Mouse (Mus musculus): ENCODE results near the gene Tmem150c. TPM values are rescaled to one million over a fixed set of nuclear protein-coding genes. Genes with fewer than 3 reads are reported as not detected.

Tmem150c gene
- polyA plus RNA-seq, 2 experiments = 0.24 to 0.37 TPM

- no peaks in the 10 kb centered on the region for H3K36me3 ChIP-seq (replicated peaks; ENCODE audit: control insufficient read depth, insufficient read depth, low read depth)
- no peak overlapping the region for H3K4me2 ChIP-seq (ENCODE audit: low read depth)
- TF ChIP-seq EP300 (IDR thresholded peaks at IDR 0.05; ENCODE audit: low read depth) = no peak
- TF ChIP-seq CTCF (IDR thresholded peaks at IDR 0.05; ENCODE audit: low read depth) = no peak
These were observed 38.9 kb downstream of the Tmem150c start for GRCm38 (mm10) chr5:100120711-100121141.

DNA sequence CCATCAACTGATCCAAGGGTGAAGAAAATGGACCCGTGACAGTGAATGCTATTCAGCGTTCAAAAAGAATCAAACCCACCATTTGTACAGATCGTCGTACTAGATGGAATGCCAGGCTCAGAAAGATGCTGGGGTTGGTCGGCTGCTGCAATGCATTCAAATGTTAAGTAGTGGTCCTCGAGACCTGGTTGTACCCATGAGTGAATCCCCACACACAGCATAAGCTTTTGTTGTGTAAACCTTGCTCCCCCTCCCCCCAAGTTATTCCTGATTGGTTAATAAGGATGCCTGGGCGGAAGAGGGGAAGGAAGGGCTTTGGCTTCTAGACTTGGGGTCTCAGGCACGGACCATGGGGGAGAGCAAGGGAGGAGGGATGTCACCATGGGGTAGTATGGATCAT is 40.3 kb downstream of the Tmem150c start:
- no peak overlapping the region for H3K4me2 ChIP-seq (ENCODE audit: low read depth)
- TF ChIP-seq EP300 (IDR thresholded peaks at IDR 0.05; ENCODE audit: low read depth) (no peak), CTCF (IDR thresholded peaks at IDR 0.05; ENCODE audit: low read depth) (no peak)
- H3K4me1 ChIP-seq (replicated peaks; ENCODE audit: control insufficient read depth in 2 of 2, insufficient read depth in 2 of 2, low read length in 1 of 2) = no peaks in the 10 kb centered on the region
- no peak overlapping the region for H3K4me3 ChIP-seq (ENCODE audit: insufficient read depth in 1 of 2, low read depth in 2 of 2, low read length in 2 of 2)
- no peak overlapping the region for H3K27ac ChIP-seq
- no peak overlapping the region for H3K9ac ChIP-seq (replicated peaks)
- H3K36me3 ChIP-seq (replicated peaks; ENCODE audit: control insufficient read depth, insufficient read depth, low read depth) = no peaks in the 10 kb centered on the region
- ATAC-seq (ENCODE audit: insufficient read depth) = no peak
- WGBS (ENCODE audit: insufficient replicate concordance) = 49% methylated on average over 8 of the region's 8 CpGs
- H3K9me3 ChIP-seq (ENCODE audit: control insufficient read depth, low read length) = no peaks in the 10 kb centered on the region
- DNase-seq (ENCODE audit: low read depth in 3 of 3, low spot score in 3 of 3) = no peak
- no peaks in the 10 kb centered on the region for H3K27me3 ChIP-seq (ENCODE audit: control insufficient read depth, insufficient read depth, low read length)

More at GRCm38 (mm10) chr5:100120711-100121141, 38.9 kb downstream of the Tmem150c start:
- ATAC-seq (ENCODE audit: insufficient read depth) (no peak), DNase-seq (ENCODE audit: low read depth in 3 of 3, low spot score in 3 of 3) (no peak)
- H3K4me1 ChIP-seq (replicated peaks; ENCODE audit: control insufficient read depth in 2 of 2, insufficient read depth in 2 of 2, low read length in 1 of 2) = peaks cover 0 to 1% of the 10 kb centered on the region in 2 experiments; a peak in 1 of 4 replicates
- H3K27me3 ChIP-seq (ENCODE audit: control insufficient read depth, insufficient read depth, low read length) = no peaks in the 10 kb centered on the region
- no peaks in the 10 kb centered on the region for H3K9me3 ChIP-seq (ENCODE audit: control insufficient read depth, low read length)
- no peak overlapping the region for H3K4me3 ChIP-seq (ENCODE audit: insufficient read depth in 1 of 2, low read depth in 2 of 2, low read length in 2 of 2)
- H3K9ac ChIP-seq (replicated peaks) = no peak overlapping the region
- H3K27ac ChIP-seq = no peak overlapping the region
- 9% methylated on average over 20 of the region's 20 CpGs for WGBS (ENCODE audit: insufficient replicate concordance)

DNA sequence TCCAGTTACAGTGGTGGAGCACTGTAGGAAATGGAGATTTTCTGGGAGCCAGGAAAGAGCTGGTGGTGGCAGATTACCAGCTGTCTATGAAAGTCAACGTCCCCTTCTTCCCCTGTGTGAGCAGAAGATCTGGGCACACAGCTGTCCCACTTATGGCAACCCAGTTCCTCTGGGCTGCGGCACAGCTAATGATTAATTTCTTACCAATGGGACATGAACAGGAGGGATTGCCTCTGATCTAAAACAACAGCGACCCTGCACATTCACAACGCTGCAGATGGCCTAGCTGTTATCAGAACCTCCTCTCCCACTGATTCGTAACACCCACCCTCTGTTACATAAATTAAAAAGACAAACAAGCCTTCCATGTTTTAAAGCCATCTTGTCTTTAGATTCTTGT is 46.2 kb downstream of the Tmem150c start:
- Histone ChIP-seq H3K9ac (replicated peaks) (no peak overlapping the region), H3K4me1 (replicated peaks; ENCODE audit: control insufficient read depth in 2 of 2, insufficient read depth in 2 of 2, low read length in 1 of 2) (no peaks in the 10 kb centered on the region), H3K27me3 (ENCODE audit: control insufficient read depth, insufficient read depth, low read length) (no peaks in the 10 kb centered on the region), H3K4me2 (ENCODE audit: low read depth) (no peak overlapping the region), H3K4me3 (ENCODE audit: insufficient read depth in 1 of 2, low read depth in 2 of 2, low read length in 2 of 2) (no peak overlapping the region), H3K36me3 (replicated peaks; ENCODE audit: control insufficient read depth, insufficient read depth, low read depth) (no peaks in the 10 kb centered on the region), H3K27ac (no peak overlapping the region), H3K9me3 (ENCODE audit: control insufficient read depth, low read length) (no peaks in the 10 kb centered on the region)
- WGBS (ENCODE audit: insufficient replicate concordance) = 40% methylated on average over 5 of the region's 5 CpGs
- no peak for ATAC-seq (ENCODE audit: insufficient read depth)
- TF ChIP-seq EP300 (IDR thresholded peaks at IDR 0.05; ENCODE audit: low read depth) = no peak
- no peak for TF ChIP-seq CTCF (IDR thresholded peaks at IDR 0.05; ENCODE audit: low read depth)
- DNase-seq (ENCODE audit: low read depth in 3 of 3, low spot score in 3 of 3) = no peak

- 43% methylated on average over 3 of the region's 3 CpGs for WGBS (ENCODE audit: insufficient replicate concordance)
- H3K27ac ChIP-seq = no peak overlapping the region
- no peaks in the 10 kb centered on the region for H3K36me3 ChIP-seq (replicated peaks; ENCODE audit: control insufficient read depth, insufficient read depth, low read depth)
- H3K9me3 ChIP-seq (ENCODE audit: control insufficient read depth, low read length) = no peaks in the 10 kb centered on the region
- no peak for DNase-seq (ENCODE audit: low read depth in 3 of 3, low spot score in 3 of 3)
- H3K4me3 ChIP-seq (ENCODE audit: insufficient read depth in 1 of 2, low read depth in 2 of 2, low read length in 2 of 2) = no peak overlapping the region
- no peak overlapping the region for H3K4me2 ChIP-seq (ENCODE audit: low read depth)
- H3K9ac ChIP-seq (replicated peaks) = no peak overlapping the region
- ATAC-seq (ENCODE audit: insufficient read depth) = no peak
- no peaks in the 10 kb centered on the region for H3K27me3 ChIP-seq (ENCODE audit: control insufficient read depth, insufficient read depth, low read length)
- no peaks in the 10 kb centered on the region for H3K4me1 ChIP-seq (replicated peaks; ENCODE audit: control insufficient read depth in 2 of 2, insufficient read depth in 2 of 2, low read length in 1 of 2)
- TF ChIP-seq EP300 (IDR thresholded peaks at IDR 0.05; ENCODE audit: low read depth) = no peak
- no peak for TF ChIP-seq CTCF (IDR thresholded peaks at IDR 0.05; ENCODE audit: low read depth)
These were observed 49.0 kb downstream of the Tmem150c start for GRCm38 (mm10) chr5:100110581-100110980.

DNA sequence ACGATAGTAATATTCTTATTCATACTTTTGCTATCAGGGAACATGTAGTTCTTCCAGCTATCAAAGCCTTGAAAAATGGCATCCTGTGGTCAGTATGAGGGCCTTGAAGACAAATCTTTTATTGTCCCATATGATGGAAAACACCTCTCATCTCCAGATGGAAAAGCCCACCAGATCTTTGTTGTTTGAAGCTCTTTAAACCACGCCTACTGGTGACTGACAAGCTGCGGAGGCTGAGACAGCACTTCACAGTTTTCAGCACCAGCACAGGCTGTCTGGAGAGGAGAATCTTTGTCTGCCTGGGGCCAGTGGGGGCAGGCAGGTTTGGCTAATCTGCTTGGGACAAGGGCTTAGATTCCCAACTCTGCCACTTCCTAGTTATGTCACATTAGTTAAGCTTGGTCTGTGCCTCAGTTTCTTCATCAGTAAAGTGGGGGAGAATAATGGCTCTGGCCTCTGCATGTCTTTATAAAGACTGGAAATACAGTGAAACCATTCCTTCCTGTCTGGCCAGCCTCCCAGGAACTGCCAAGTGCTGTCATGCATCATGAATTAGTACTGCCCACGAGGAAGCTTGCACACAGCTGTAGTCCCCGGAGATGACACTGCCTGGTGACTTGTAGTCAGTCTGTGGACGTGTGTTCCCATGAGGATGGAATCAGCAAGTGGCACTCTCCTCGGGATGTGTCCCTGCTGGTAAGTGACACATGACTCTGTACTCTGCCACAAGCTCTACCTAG is 49.9 kb downstream of the Tmem150c start:
- Histone ChIP-seq H3K4me3 (ENCODE audit: insufficient read depth in 1 of 2, low read depth in 2 of 2, low read length in 2 of 2) (no peak overlapping the region), H3K4me2 (ENCODE audit: low read depth) (no peak overlapping the region), H3K27me3 (ENCODE audit: control insufficient read depth, insufficient read depth, low read length) (no peaks in the 10 kb centered on the region), H3K36me3 (replicated peaks; ENCODE audit: control insufficient read depth, insufficient read depth, low read depth) (no peaks in the 10 kb centered on the region), H3K9me3 (ENCODE audit: control insufficient read depth, low read length) (no peaks in the 10 kb centered on the region), H3K9ac (replicated peaks) (no peak overlapping the region), H3K27ac (no peak overlapping the region), H3K4me1 (replicated peaks; ENCODE audit: control insufficient read depth in 2 of 2, insufficient read depth in 2 of 2, low read length in 1 of 2) (no peaks in the 10 kb centered on the region)
- ATAC-seq (ENCODE audit: insufficient read depth) (no peak), DNase-seq (ENCODE audit: low read depth in 3 of 3, low spot score in 3 of 3) (no peak)
- no peak for TF ChIP-seq CTCF (IDR thresholded peaks at IDR 0.05; ENCODE audit: low read depth)
- no peak for TF ChIP-seq EP300 (IDR thresholded peaks at IDR 0.05; ENCODE audit: low read depth)
- WGBS (ENCODE audit: insufficient replicate concordance) = 42% methylated on average over 7 of the region's 7 CpGs

Data from liver, embryonic 14.5 days (tissue).